Mouse (Mus musculus) liver, postnatal 0 days (tissue): ENCODE data around the gene Wfdc13.

Experiments
- CTCF ChIP-seq: sonication (generic); IDR thresholded peaks from 2 replicates; pipeline ENCODE4 v1.5.1; 2016; ENCODE audit warnings: antibody characterized with exemption, low read depth
- EP300 ChIP-seq: IDR thresholded peaks from 2 replicates; pipeline ENCODE4 v1.6.1; 2016; ENCODE audit warnings: antibody characterized with exemption, low read depth, mild to moderate bottlenecking

GRCm38 (mm10) chr2:164715005-164715404 is 30.1 kb downstream of the Wfdc13 start, which contains the start of gene Spint5:
- TF ChIP-seq CTCF (no peak), EP300 (no peak)
